Mouse (Mus musculus): ENCODE data around the gene Grwd1. TPM values are rescaled to one million over a fixed set of nuclear protein-coding genes. Genes with fewer than 3 reads are reported as not detected.
"Not testable (repeated sequence)": the region's sequence is repeated elsewhere in the genome, so short reads cannot be mapped to it uniquely, and the experiment has no call there.

Gene Grwd1
- polyA plus RNA-seq (2015; fragmentation: Nextera tagmentation; extraction: Ambion mirVana), result 16.4 and 16.6 TPM in 2 replicates

DNA sequence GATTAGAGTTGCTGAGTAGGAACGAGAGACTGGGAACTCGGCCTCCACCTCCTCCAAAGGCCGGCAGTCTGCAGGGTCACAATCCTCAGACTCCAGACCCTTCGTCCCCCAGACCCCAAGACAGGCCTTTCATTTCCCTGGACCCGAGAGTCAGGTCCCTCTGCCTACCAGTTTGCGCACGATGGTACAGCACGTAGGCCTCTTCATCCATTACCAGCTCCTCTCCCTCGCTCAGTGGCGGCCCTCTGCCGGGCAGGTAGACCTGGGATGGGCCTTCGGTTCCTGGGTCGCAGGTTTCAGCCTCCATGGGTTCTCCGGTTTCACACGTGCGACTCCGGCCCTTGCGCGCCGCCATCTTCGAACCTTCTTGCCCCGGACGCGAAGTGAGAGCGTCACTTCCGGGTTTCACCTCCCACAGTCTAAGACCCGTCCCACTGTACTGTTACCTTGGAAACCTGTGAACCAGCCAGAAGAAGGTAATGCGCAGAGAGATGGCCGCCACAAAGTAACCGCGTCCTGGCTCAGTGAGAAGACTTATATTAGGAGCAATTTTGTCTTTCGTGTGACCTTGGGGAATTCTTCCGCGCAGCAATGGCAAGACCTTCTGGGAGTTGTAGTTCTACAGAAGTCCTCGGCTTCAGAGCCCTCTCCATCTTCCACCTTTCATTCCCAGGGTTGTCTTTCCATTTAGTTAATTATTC is at the start of gene Grwd1:
TSS of gene Grwd1 (minus strand) at position 518 of the 701 bp plus-strand sequence.
- ATAC-seq, result peak; percentile 81
- Histone ChIP-seq H3K4me2 (replicated peaks; ENCODE audit: low read depth) (peak within 1 kb of the TSS; percentile 88), H3K9me3 (ENCODE audit: control insufficient read depth) (no peaks in the 10 kb centered on the region), H3K36me3 (ENCODE audit: control insufficient read depth, insufficient read depth) (peaks cover 35% of the 10 kb centered on the region), H3K27ac (ENCODE audit: low read depth, low read length) (no peak within 1 kb of the TSS; the same call in 1 of the 2 replicates), H3K4me3 (ENCODE audit: low read depth, low read length) (peak within 1 kb of the TSS; percentile 93), H3K27me3 (replicated peaks; ENCODE audit: control insufficient read depth, insufficient read depth, low read length) (peaks cover 37% of the 10 kb centered on the region), H3K9ac (ENCODE audit: low read depth, low read length) (peak within 1 kb of the TSS; percentile 57), H3K4me1 (replicated peaks; ENCODE audit: control insufficient read depth, insufficient read depth, low read length) (no peaks in the 10 kb centered on the region; the same call in 1 of the 2 replicates)
- TF ChIP-seq CTCF (IDR thresholded peaks at IDR 0.05; ENCODE audit: low read depth), result peak; percentile 21; the same call in 1 of the 2 replicates
- WGBS, result under 1% methylated on average over 35 of the region's 35 CpGs

DNA sequence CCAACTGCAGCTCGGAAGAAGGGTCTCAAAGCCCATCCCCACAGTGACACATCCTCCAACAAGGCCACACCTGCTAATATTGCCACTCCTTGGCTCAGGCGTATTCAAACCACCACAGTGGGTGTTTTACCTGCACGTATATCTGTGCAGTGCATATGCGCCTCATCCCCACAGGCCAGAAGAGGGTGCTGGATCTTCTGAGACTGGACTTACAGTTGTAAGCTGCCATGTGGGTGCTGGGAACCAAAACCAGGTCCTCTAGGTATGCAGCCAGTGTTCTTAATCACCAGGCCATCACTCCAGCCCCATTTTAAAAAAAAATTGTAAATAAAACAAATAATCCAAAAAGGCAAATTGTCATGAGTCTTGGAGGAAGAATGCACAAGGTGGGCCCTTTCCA is 49.8 kb upstream of the Grwd1 start:
- H3K4me1 ChIP-seq (replicated peaks; ENCODE audit: control insufficient read depth, insufficient read depth, low read length), result no peaks in the 10 kb centered on the region
- no peaks in the 10 kb centered on the region for H3K9me3 ChIP-seq (ENCODE audit: control insufficient read depth)
- no peak overlapping the region for H3K27ac ChIP-seq (ENCODE audit: low read depth, low read length)
- H3K27me3 ChIP-seq (replicated peaks; ENCODE audit: control insufficient read depth, insufficient read depth, low read length), result no peaks in the 10 kb centered on the region
- H3K9ac ChIP-seq (ENCODE audit: low read depth, low read length), result no peak overlapping the region
- ATAC-seq, result no peak
- peaks cover 86% of the 10 kb centered on the region for H3K36me3 ChIP-seq (ENCODE audit: control insufficient read depth, insufficient read depth)
- peak; percentile 11; the same call in 1 of the 2 replicates for TF ChIP-seq CTCF (IDR thresholded peaks at IDR 0.05; ENCODE audit: low read depth)
- no peak overlapping the region for H3K4me2 ChIP-seq (replicated peaks; ENCODE audit: low read depth)
- no peak overlapping the region for H3K4me3 ChIP-seq (ENCODE audit: low read depth, low read length)
- 96% methylated on average over 4 of the region's 4 CpGs for WGBS

DNA sequence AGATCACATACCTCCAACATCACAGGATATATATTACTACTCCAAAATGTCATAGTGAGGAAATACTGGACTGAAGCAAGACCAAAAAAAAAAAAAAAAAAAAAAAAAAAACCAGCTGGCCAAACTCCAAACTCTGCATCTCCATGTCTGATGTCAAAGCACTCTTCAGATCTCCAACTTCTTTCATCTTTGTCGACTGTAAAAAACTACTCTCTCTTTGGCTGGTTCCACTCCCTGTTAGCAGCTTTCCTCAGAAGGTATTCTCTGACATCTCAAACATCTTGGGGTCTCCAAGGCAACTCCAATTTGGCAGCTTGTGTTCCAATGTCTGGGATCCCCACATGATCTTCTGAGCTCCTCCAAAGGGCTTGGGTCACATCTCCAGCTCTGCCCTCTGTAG is 47.5 kb upstream of the Grwd1 start, which contains the start of gene Grin2d:
TSS of gene Grin2d (minus strand) at position 101 of the 400 bp plus-strand sequence.
- peaks cover 72% of the 10 kb centered on the region for H3K36me3 ChIP-seq (ENCODE audit: control insufficient read depth, insufficient read depth)
- H3K27ac ChIP-seq (ENCODE audit: low read depth, low read length); H3K4me2 ChIP-seq (replicated peaks; ENCODE audit: low read depth); H3K9me3 ChIP-seq (ENCODE audit: control insufficient read depth); H3K9ac ChIP-seq (ENCODE audit: low read depth, low read length); ATAC-seq; H3K27me3 ChIP-seq (replicated peaks; ENCODE audit: control insufficient read depth, insufficient read depth, low read length); H3K4me3 ChIP-seq (ENCODE audit: low read depth, low read length); H3K4me1 ChIP-seq (replicated peaks; ENCODE audit: control insufficient read depth, insufficient read depth, low read length): not testable (repeated sequence)
- 91% methylated on average over 1 of the region's 1 CpGs for WGBS

DNA sequence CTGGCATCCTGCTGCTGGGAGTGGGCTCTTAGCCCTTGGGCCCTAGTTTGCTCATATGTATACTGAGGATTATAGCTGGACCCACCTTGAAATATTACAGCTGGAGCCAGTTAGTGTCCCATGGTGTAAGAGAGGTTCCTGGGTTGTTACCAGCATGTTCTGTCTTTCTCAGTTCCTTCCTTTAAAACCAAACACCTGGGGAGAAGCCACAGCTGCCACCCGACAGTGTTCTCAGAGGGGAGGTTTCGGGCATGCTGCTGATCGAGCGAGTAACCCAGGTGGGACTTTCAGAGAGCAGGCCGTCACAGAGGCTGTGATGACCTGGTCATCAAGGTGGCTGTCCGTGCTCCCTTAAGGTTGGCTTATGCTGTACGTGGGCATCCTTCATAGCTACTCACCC is 46.2 kb upstream of the Grwd1 start:
- no peak overlapping the region for H3K4me2 ChIP-seq (replicated peaks; ENCODE audit: low read depth)
- WGBS, result 97% methylated on average over 7 of the region's 7 CpGs
- no peak overlapping the region for H3K27ac ChIP-seq (ENCODE audit: low read depth, low read length)
- peaks cover 58% of the 10 kb centered on the region for H3K36me3 ChIP-seq (ENCODE audit: control insufficient read depth, insufficient read depth)
- no peaks in the 10 kb centered on the region for H3K27me3 ChIP-seq (replicated peaks; ENCODE audit: control insufficient read depth, insufficient read depth, low read length)
- no peak overlapping the region for H3K9ac ChIP-seq (ENCODE audit: low read depth, low read length)
- no peaks in the 10 kb centered on the region for H3K9me3 ChIP-seq (ENCODE audit: control insufficient read depth)
- no peak for ATAC-seq
- no peak for TF ChIP-seq CTCF (IDR thresholded peaks at IDR 0.05; ENCODE audit: low read depth)
- no peaks in the 10 kb centered on the region for H3K4me1 ChIP-seq (replicated peaks; ENCODE audit: control insufficient read depth, insufficient read depth, low read length)
- H3K4me3 ChIP-seq (ENCODE audit: low read depth, low read length), result no peak overlapping the region

DNA sequence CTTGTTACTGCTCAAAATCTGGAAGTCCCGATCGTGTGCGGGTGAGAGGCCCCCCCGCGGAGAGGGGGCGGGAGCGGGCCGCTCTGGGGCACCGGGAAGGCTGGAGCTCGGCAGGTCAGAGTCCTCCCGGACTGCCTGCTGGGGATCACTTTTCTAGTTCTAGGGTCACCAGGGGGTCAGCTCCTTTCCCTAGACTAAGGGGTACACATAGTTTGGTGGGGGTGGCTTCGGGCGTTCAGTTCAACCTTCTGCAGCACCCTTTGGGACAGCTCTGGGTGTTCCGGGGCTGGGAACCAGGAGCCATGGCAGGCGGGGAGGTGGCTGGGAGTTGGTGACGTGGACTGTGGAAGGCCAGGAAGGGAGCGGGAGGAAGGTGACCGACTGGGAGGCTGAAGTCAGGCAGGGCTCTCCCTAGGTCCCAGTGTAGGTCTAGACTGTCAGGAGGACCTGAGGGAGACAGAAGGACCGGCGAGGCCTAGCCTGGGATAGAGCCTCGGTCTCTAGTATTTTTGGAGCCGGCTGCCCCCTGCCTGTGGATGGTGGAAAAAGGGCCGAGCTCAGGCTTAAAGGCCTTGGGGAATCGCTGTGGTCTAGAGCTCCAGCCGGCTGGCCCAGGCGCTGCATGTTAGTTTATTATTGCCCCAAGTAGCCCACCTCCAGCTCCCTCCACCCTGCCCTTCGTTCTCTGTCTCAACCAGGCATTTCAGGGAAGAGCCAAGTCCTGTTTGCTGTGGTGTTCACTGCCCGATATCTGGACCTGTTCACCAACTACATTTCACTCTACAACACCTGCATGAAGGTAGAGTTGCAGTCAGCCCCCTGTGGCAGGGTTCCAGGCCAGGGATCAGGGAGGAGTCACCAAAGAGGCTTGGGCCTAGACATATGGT is 42.6 kb upstream of the Grwd1 start:
- ATAC-seq, result peak; percentile 72
- WGBS, result 2% methylated on average over 26 of the region's 28 CpGs
- H3K36me3 ChIP-seq (ENCODE audit: control insufficient read depth, insufficient read depth), result peaks cover 26% of the 10 kb centered on the region
- no peaks in the 10 kb centered on the region; the same call in 1 of the 2 replicates for H3K27me3 ChIP-seq (replicated peaks; ENCODE audit: control insufficient read depth, insufficient read depth, low read length)
- H3K9me3 ChIP-seq (ENCODE audit: control insufficient read depth), result no peaks in the 10 kb centered on the region
- no peaks in the 10 kb centered on the region; the same call in 1 of the 2 replicates for H3K4me1 ChIP-seq (replicated peaks; ENCODE audit: control insufficient read depth, insufficient read depth, low read length)
- peak overlapping the region; percentile 80 for H3K4me3 ChIP-seq (ENCODE audit: low read depth, low read length)
- peak overlapping the region; percentile 79 for H3K4me2 ChIP-seq (replicated peaks; ENCODE audit: low read depth)
- peak overlapping the region; percentile 97 for H3K9ac ChIP-seq (ENCODE audit: low read depth, low read length)
- H3K27ac ChIP-seq (ENCODE audit: low read depth, low read length), result peak overlapping the region; percentile 98
- peak; percentile 54 for TF ChIP-seq CTCF (IDR thresholded peaks at IDR 0.05; ENCODE audit: low read depth)

DNA sequence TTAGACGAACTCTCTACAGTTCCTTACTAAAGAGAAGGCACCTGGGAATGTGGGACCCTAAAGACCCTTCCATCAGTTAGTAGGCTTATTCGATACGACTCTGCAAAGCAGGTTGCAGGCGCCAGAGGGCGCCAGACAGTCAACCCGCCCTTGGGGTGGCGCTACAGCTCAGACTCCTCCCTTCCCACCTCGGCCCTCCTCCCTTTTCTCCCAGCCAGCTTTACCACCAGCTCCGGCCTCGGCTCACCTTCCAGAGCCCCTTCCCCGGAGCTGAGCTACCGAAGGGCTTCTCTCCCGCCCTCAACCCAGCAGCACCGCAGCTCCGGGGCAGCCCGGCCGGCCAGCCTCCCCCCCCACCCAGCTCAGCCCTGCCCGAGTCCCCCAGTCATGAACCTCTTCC is 41.9 kb upstream of the Grwd1 start, which contains the start of gene Kdelr1:
TSS of gene Kdelr1 (plus strand) at position 149 of the 400 bp plus-strand sequence.
- peak; percentile 69 for ATAC-seq
- H3K27me3 ChIP-seq (replicated peaks; ENCODE audit: control insufficient read depth, insufficient read depth, low read length), result no peaks in the 10 kb centered on the region; the same call in 1 of the 2 replicates
- H3K4me3 ChIP-seq (ENCODE audit: low read depth, low read length), result peak within 1 kb of the TSS; percentile 80
- TF ChIP-seq CTCF (IDR thresholded peaks at IDR 0.05; ENCODE audit: low read depth), result peak; percentile 98
- WGBS, result under 1% methylated on average over 18 of the region's 18 CpGs
- H3K4me2 ChIP-seq (replicated peaks; ENCODE audit: low read depth), result peak within 1 kb of the TSS; percentile 79
- H3K4me1 ChIP-seq (replicated peaks; ENCODE audit: control insufficient read depth, insufficient read depth, low read length), result no peaks in the 10 kb centered on the region; the same call in 1 of the 2 replicates
- H3K27ac ChIP-seq (ENCODE audit: low read depth, low read length), result peak within 1 kb of the TSS; percentile 98
- no peaks in the 10 kb centered on the region for H3K9me3 ChIP-seq (ENCODE audit: control insufficient read depth)
- H3K9ac ChIP-seq (ENCODE audit: low read depth, low read length), result peak within 1 kb of the TSS; percentile 97
- peaks cover 22% of the 10 kb centered on the region for H3K36me3 ChIP-seq (ENCODE audit: control insufficient read depth, insufficient read depth)
